Mouse (Mus musculus) heart, adult 2 months (tissue): ENCODE data around the gene Sult1a1. TPM values are rescaled to one million over a fixed set of nuclear protein-coding genes. Genes with fewer than 3 reads are reported as not detected.

Experiments
- DNase-seq, 2 experiments: peaks; one replicate each; pipeline ENCODE4 v3.0.0; 2021
- H3K27ac ChIP-seq: fragments of 200-600 bp; 2 replicates; pipeline ENCODE4 v1.8.1; 2022
- H3K27me3 ChIP-seq: fragments of 200-500 bp; 2 replicates; pipeline ENCODE4 v1.6.1; 2012; ENCODE audit warnings: mild to moderate bottlenecking, low read length, inconsistent platforms, mixed read lengths; ENCODE audit not compliant: control insufficient read depth, insufficient read depth
- H3K36me3 ChIP-seq: fragments of 200-500 bp; 2 replicates; pipeline ENCODE4 v1.6.1; 2012; ENCODE audit warnings: low read length, inconsistent platforms; ENCODE audit not compliant: control insufficient read depth, insufficient read depth
- H3K4me1 ChIP-seq: fragments of 200-500 bp; 2 replicates; pipeline ENCODE4 v1.6.1; 2011; ENCODE audit warnings: low read length; ENCODE audit not compliant: control insufficient read depth, insufficient read depth
- H3K4me3 ChIP-seq: fragments of 200-600 bp; 2 replicates; pipeline ENCODE4 v1.8.1; 2022
- H3K79me2 ChIP-seq: fragments of 200-500 bp; replicated peaks from 2 replicates; pipeline ENCODE4 v1.6.1; 2012; ENCODE audit warnings: mild to moderate bottlenecking, inconsistent platforms, low read length, moderate library complexity, mixed read lengths; ENCODE audit not compliant: control insufficient read depth, insufficient read depth
- H3K9ac ChIP-seq: fragments of 200-500 bp; 2 replicates; pipeline ENCODE4 v1.6.1; 2012; ENCODE audit warnings: low read depth, mild to moderate bottlenecking, control low read depth, inconsistent platforms, low read length, mixed read lengths
- CTCF ChIP-seq: fragments of 200-600 bp; IDR thresholded peaks from 2 replicates; pipeline ENCODE4 v1.8.1; 2022; ENCODE audit warnings: antibody characterized with exemption, mild to moderate bottlenecking, moderate library complexity
- EP300 ChIP-seq: fragments of 200-500 bp; IDR thresholded peaks from 2 replicates; pipeline ENCODE4 v1.6.1; 2011; ENCODE audit warnings: low read depth, low read length, control low read depth; ENCODE audit not compliant: insufficient read depth
- POLR2A ChIP-seq: fragments of 200-500 bp; IDR thresholded peaks from 2 replicates; pipeline ENCODE4 v1.6.1; 2011; ENCODE audit warnings: mild to moderate bottlenecking, low read depth, low read length, control low read depth; ENCODE audit not compliant: insufficient read depth
- WGBS: fragments of 180-500 bp; shearing (Covaris S2); methylation state at CpG from one replicate; pipeline ENCODE4 v1.1.7; 2018; 5-methylcytosine and 5-hydroxymethylcytosine counted together
- intact Hi-C: fragments of 180-260 bp; cut with DNase I; formaldehyde crosslinking; loops from one replicate; pipeline ENCODE4 v1.15.1; 2025
- polyA plus RNA-seq: library from polyadenylated mRNA; depleted of rRNA; stranded (reverse); fragments of >200 nt; gene quantifications from 2 replicates; pipeline ENCODE4 v1.2.3, GENCODE M21; 2012
- total RNA-seq, 2 experiments: library from RNA; stranded (reverse); gene quantifications; 2 replicates each; pipeline ENCODE4 v1.2.3; 2021

Sult1a1 gene
- total and polyA plus RNA-seq, 3 experiments, result 34.1 to 53.6 (median 34.3) TPM

DNA sequence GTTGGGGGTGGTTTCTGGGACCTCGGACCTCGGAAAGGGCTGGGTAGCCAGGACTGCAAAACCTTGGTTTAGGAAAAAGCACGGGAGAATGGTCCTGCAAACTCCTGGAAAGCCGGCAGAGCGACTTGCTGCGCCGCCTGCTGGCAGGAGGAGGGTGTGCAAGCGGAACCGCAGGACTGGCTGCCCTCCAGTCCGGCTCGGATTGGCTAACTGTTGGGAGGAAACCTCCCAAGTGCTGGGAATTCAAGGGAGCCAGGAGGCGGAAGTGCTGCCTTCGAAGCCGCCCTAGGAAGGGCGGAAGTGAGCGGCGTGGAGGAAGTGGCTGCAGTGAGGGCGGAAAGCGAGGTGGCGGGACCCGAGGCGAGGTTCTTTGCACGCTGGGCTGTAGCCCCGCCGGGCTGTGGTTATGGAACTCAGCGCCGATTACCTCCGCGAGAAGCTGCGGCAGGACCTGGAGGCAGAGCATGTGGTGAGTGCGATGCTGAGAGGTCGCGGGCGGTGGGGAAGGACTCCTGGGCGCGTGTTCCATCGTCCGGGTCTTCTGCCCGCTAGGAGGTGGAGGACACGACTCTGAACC, 19.5 kb upstream of the Sult1a1 start, which contains the start of gene Slx1b:
TSS of gene Slx1b (minus strand) at position 154 of the 577 bp plus-strand sequence.
- Histone ChIP-seq H3K79me2 (peaks cover 2% of the 10 kb centered on the region; the same call in 1 of the 2 replicates), H3K27me3 (no peaks in the 10 kb centered on the region), H3K4me1 (peaks cover 6% of the 10 kb centered on the region), H3K4me3 (peak within 1 kb of the TSS; percentile 96), H3K9ac (peak within 1 kb of the TSS; percentile 98), H3K27ac (peak within 1 kb of the TSS; percentile 96), H3K36me3 (no peaks in the 10 kb centered on the region)
- intact Hi-C loops, result loop anchor here (1.0 to 10.0 kb wide), 3 partner anchors 112 to 301 kb away; partner anchors contain the start of genes Nfatc2ip and Tufm
- TF ChIP-seq POLR2A, result peak; percentile 55
- TF ChIP-seq EP300, result peak; percentile 82; the same call in 1 of the 2 replicates
- peak; percentile 93 for TF ChIP-seq CTCF
- under 1% methylated on average over 40 of the region's 40 CpGs for WGBS
- DNase-seq, result peak; percentile 95 to 96

DNA sequence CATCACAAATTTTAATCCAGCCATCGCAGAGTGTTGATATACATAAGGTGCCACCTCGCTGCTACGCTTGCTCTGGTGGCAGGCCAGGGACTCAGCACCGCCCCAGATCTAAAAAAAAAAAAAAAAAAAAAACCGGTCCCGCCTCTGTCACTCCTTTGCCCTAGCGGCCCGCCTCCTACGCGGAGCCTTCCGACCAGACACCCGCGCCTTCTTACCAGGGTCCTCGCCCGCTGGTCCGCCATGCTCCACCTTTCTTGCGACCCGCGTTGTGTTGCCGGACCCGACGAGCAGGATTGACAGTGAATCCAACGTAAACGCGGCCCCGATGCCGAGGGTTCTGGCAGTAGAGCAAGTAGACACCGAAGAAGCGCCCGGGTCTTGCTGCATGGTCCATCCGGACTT, 19.0 kb upstream of the Sult1a1 start, which contains the start of gene Bola2:
TSS of gene Bola2 (plus strand) at position 192 of the 402 bp plus-strand sequence.
- Histone ChIP-seq H3K79me2 (peaks cover 2% of the 10 kb centered on the region; the same call in 1 of the 2 replicates), H3K27me3 (no peaks in the 10 kb centered on the region), H3K9ac (peak within 1 kb of the TSS; percentile 98), H3K27ac (peak within 1 kb of the TSS; percentile 96), H3K4me3 (peak within 1 kb of the TSS; percentile 96), H3K36me3 (no peaks in the 10 kb centered on the region), H3K4me1 (peaks cover 6% of the 10 kb centered on the region)
- intact Hi-C loops, result loop anchor here (1.0 to 10.0 kb wide), 3 partner anchors 112 to 300 kb away; partner anchors contain the start of genes Nfatc2ip and Tufm
- TF ChIP-seq CTCF (no peak), POLR2A (peak; percentile 77)
- under 1% methylated on average over 31 of the region's 31 CpGs for WGBS
- DNase-seq, result peak; percentile 83 to 84

DNA sequence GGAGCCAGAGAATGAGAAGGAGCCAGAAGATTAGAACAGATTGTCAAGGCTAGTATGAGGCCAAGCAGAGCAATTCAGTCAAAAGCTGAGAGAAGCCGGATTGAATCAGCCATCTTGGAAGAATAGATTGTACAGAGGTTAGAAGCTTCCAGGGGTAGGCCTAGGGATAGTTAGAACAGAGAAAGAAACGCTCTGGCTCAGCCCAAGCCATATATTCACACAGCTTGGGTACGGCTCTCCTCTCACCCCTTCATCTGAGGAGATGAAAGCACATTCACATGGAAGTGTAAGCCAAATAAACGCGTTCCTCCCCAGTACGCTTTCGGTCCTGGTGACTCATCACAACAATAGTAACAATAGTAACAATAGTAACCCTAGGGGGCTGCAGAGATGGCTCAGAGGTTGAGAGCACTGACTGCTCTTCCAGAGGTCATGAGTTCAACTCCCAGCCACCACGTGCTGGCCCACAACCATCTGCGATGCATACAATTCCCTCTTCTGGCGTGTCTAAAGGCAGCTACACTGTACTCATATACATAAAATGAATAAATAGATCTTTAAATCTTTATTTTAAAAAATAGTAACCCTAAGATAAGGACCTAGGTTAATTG, 18.3 kb upstream of the Sult1a1 start:
- peak overlapping the region; percentile 96 for H3K27ac ChIP-seq
- H3K9ac ChIP-seq, result peak overlapping the region; percentile 33; the same call in 1 of the 2 replicates
- peak overlapping the region; percentile 96 for H3K4me3 ChIP-seq
- peaks cover 2% of the 10 kb centered on the region; the same call in 1 of the 2 replicates for H3K79me2 ChIP-seq
- H3K4me1 ChIP-seq, result peaks cover 6% of the 10 kb centered on the region
- TF ChIP-seq POLR2A (no peak), EP300 (no peak), CTCF (no peak)
- no peaks in the 10 kb centered on the region for H3K36me3 ChIP-seq
- 37% methylated on average over 10 of the region's 10 CpGs for WGBS
- no peak for DNase-seq
- no peaks in the 10 kb centered on the region for H3K27me3 ChIP-seq
- intact Hi-C loops, result loop anchor here (1.0 to 10.0 kb wide), 3 partner anchors 111 to 300 kb away; partner anchors contain the start of genes Nfatc2ip and Tufm

DNA sequence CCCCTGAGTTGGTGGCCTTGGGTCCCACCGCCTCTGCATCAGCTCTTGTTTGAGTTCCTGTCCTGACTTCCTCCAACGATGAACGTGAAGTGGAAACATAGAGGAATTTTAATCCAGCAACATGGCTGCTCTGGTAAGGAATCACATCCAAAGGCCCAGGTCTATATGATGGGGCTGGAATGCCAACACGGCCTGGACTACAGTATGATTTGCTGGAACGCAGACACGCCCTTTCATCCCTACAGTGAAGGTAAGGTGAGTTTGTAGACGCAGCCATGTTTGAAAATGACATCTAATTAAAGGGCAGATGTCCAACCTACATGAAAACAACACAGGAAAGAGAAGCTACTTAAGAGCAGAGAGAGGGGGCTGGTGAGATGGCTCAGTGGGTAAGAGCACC, 17.5 kb upstream of the Sult1a1 start:
- Histone ChIP-seq H3K27ac (no peak overlapping the region), H3K4me1 (peaks cover 6% of the 10 kb centered on the region), H3K4me3 (no peak overlapping the region), H3K79me2 (peaks cover 2% of the 10 kb centered on the region; the same call in 1 of the 2 replicates), H3K27me3 (no peaks in the 10 kb centered on the region), H3K9ac (no peak overlapping the region), H3K36me3 (no peaks in the 10 kb centered on the region)
- DNase-seq, result no peak
- TF ChIP-seq EP300 (no peak), CTCF (0 out of 2 replicates have a peak, but pooled peaks have one; percentile 2)
- intact Hi-C loops, result loop anchor here (1.0 to 10.0 kb wide), 4 partner anchors 15 to 299 kb away; partner anchors contain the start of gene Nfatc2ip
- WGBS, result 67% methylated on average over 7 of the region's 7 CpGs

DNA sequence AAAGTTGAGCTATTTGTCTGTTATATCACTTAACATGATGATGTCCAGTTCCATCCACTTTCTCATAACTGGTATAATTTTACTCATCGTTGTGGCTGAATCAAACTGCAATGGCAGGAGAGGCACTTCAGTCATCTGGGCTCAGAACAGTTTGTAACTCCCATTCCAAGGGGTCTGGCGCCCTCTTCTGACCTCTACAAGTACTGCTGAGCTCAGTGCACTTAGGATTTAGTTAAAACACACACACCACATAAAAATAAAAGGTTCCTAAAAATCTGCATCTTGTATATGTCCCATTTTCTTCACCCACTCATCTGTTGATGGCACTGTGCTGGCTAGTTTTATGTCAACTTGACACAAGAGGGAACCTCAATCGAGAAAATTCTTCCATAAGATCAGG, 17.0 kb upstream of the Sult1a1 start:
- Histone ChIP-seq H3K9ac (no peak overlapping the region), H3K4me1 (peaks cover 6% of the 10 kb centered on the region), H3K79me2 (peaks cover 2% of the 10 kb centered on the region; the same call in 1 of the 2 replicates), H3K27ac (no peak overlapping the region), H3K4me3 (no peak overlapping the region), H3K27me3 (no peaks in the 10 kb centered on the region), H3K36me3 (no peaks in the 10 kb centered on the region)
- intact Hi-C loops, result loop anchor here (1.0 to 10.0 kb wide), 4 partner anchors 14 to 298 kb away; partner anchors contain the start of gene Nfatc2ip
- TF ChIP-seq POLR2A (no peak), EP300 (peak; percentile 96), CTCF (peak; percentile 93)
- 12% methylated on average over 3 of the region's 3 CpGs for WGBS
- peak; percentile 82 to 89 for DNase-seq

DNA sequence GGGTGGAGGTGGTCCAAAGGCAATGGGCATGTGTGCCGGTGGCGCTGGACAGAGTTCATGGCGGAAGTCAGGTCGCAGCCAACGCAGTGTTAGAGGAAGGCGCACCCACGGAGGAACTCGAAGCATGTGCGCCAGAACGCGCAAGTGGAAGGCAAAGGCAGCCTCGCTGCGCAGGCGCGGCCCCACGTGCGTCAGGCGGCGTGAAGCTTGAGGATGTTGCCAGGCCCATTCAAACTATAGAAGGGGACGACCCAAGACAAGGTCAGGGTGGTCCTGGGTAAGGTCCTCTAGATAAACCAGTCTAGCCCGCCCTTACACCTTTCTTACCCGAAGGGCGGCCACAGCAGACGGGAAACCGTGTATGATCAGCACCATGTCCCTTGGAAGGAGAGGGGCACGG, 16.2 kb upstream of the Sult1a1 start:
- H3K79me2 ChIP-seq, result peaks cover 2% of the 10 kb centered on the region; the same call in 1 of the 2 replicates
- H3K9ac ChIP-seq, result no peak overlapping the region
- H3K4me3 ChIP-seq, result no peak overlapping the region
- TF ChIP-seq EP300 (no peak), CTCF (no peak), POLR2A (no peak)
- H3K27ac ChIP-seq, result no peak overlapping the region
- DNase-seq, result no peak
- H3K36me3 ChIP-seq, result no peaks in the 10 kb centered on the region
- peaks cover 6% of the 10 kb centered on the region for H3K4me1 ChIP-seq
- WGBS, result 93% methylated on average over 26 of the region's 26 CpGs
- intact Hi-C loops, result loop anchor here (2.0 to 10.0 kb wide), 2 partner anchors 14 to 298 kb away; partner anchors contain the start of gene Nfatc2ip
- no peaks in the 10 kb centered on the region for H3K27me3 ChIP-seq
